Mouse (Mus musculus) gastrocnemius, postnatal 36 days (tissue): ENCODE data around the gene Slc36a4. TPM values are rescaled to one million over a fixed set of nuclear protein-coding genes. Genes with fewer than 3 reads are reported as not detected.

Source experiments
- DNase-seq, 2 experiments: peaks; one replicate each; pipeline ENCODE4 v3.0.0; 2022
- intact Hi-C: fragments of 180-260 bp; cut with DNase I; formaldehyde crosslinking; loops from one replicate; pipeline ENCODE4 v1.15.1; 2025
- total RNA-seq, 2 experiments: library from RNA; stranded (reverse); gene quantifications; 2 replicates each; pipeline ENCODE4 v1.2.3; 2021

Gene Slc36a4
- total RNA-seq, 2 experiments from 2014 or later, result 2.3 to 2.9 TPM

GRCm38 (mm10) chr9:15721226-15721833 lies 11.8 kb downstream of the Slc36a4 start:
- intact Hi-C loops, result no loop called here
- DNase-seq, result no peak

- DNase-seq, result no peak
- intact Hi-C loops, result no loop called here
Observed at GRCm38 (mm10) chr9:15722506-15722905, 13.0 kb downstream of the Slc36a4 start.

- no peak for DNase-seq
- intact Hi-C loops, result no loop called here
Observed at GRCm38 (mm10) chr9:15727168-15727567, 17.6 kb downstream of the Slc36a4 start.

GRCm38 (mm10) chr9:15731758-15732748 lies 22.5 kb downstream of the Slc36a4 start:
- intact Hi-C loops, result no loop called here
- DNase-seq, result no peak

GRCm38 (mm10) chr9:15734056-15734866 lies 24.7 kb downstream of the Slc36a4 start:
- intact Hi-C loops, result no loop called here
- DNase-seq, result no peak

- intact Hi-C loops, result no loop called here
- no peak for DNase-seq
Observed at GRCm38 (mm10) chr9:15734867-15735131, 25.3 kb downstream of the Slc36a4 start.

- intact Hi-C loops, result no loop called here
- no peak for DNase-seq
Observed at GRCm38 (mm10) chr9:15737522-15737921, 28.0 kb downstream of the Slc36a4 start.

GRCm38 (mm10) chr9:15741428-15741827 lies 31.9 kb downstream of the Slc36a4 start:
- intact Hi-C loops, result no loop called here
- DNase-seq, result no peak

GRCm38 (mm10) chr9:15741931-15742330 lies 32.4 kb downstream of the Slc36a4 start:
- DNase-seq, result no peak
- intact Hi-C loops, result no loop called here

GRCm38 (mm10) chr9:15745985-15746607 lies 36.6 kb downstream of the Slc36a4 start:
- intact Hi-C loops, result no loop called here
- no peak for DNase-seq

- intact Hi-C loops, result no loop called here
- no peak for DNase-seq
Observed at GRCm38 (mm10) chr9:15746636-15747035, 37.1 kb downstream of the Slc36a4 start.

- DNase-seq, result no peak
- intact Hi-C loops, result no loop called here
Observed at GRCm38 (mm10) chr9:15748383-15748782, 38.8 kb downstream of the Slc36a4 start.

- no peak for DNase-seq
- intact Hi-C loops, result no loop called here
Observed at GRCm38 (mm10) chr9:15759318-15759717, 49.8 kb downstream of the Slc36a4 start.

GRCm38 (mm10) chr9:15766379-15766778 lies 56.8 kb downstream of the Slc36a4 start:
- no peak for DNase-seq
- intact Hi-C loops, result no loop called here

- no peak for DNase-seq
- intact Hi-C loops, result no loop called here
Observed at GRCm38 (mm10) chr9:15766821-15767220, 57.3 kb downstream of the Slc36a4 start.

GRCm38 (mm10) chr9:15772766-15773165 lies 63.2 kb downstream of the Slc36a4 start:
- intact Hi-C loops, result no loop called here
- no peak for DNase-seq

GRCm38 (mm10) chr9:15773426-15773825 lies 63.9 kb downstream of the Slc36a4 start:
- intact Hi-C loops, result no loop called here
- no peak for DNase-seq

- DNase-seq, result no peak
Observed at GRCm38 (mm10) chr9:15774911-15775310, 65.4 kb downstream of the Slc36a4 start.

GRCm38 (mm10) chr9:15781936-15782335 lies 72.4 kb downstream of the Slc36a4 start:
- DNase-seq, result no peak
- intact Hi-C loops, result no loop called here

More at GRCm38 (mm10) chr9:15774911-15775310, 65.4 kb downstream of the Slc36a4 start:
- intact Hi-C loops, result no loop called here

- DNase-seq, result no peak
- intact Hi-C loops, result no loop called here
Observed at GRCm38 (mm10) chr9:15786192-15786591, 76.7 kb downstream of the Slc36a4 start.

GRCm38 (mm10) chr9:15786610-15787009 lies 77.1 kb downstream of the Slc36a4 start:
- no peak for DNase-seq
- intact Hi-C loops, result no loop called here
